Mouse (Mus musculus) lung, postnatal 0 days (tissue): Measurements from ENCODE around the gene Hoxb3.

Experiments used
- CTCF ChIP-seq: IDR thresholded peaks from 2 replicates; pipeline ENCODE4 v1.5.1; 2016; ENCODE audit warnings: antibody characterized with exemption, mild to moderate bottlenecking
- EP300 ChIP-seq: IDR thresholded peaks from 2 replicates; pipeline ENCODE4 v1.6.1; 2016; ENCODE audit warnings: antibody characterized with exemption, mild to moderate bottlenecking, control low read depth

- TF ChIP-seq CTCF (no peak), EP300 (no peak)
Observed at GRCm38 (mm10) chr11:96278324-96278723, 44.8 kb upstream of the Hoxb3 start.
